Mouse (Mus musculus) small intestine, adult 2 months (tissue): Measurements from ENCODE around the gene Mid1. TPM values are rescaled to one million over a fixed set of nuclear protein-coding genes. Genes with fewer than 3 reads are reported as not detected.

Experiments used
- H3K27ac ChIP-seq: fragments of 200-500 bp; 2 replicates; pipeline ENCODE4 v1.5.1; 2012; ENCODE audit warnings: low read depth, low read length, control low read depth, inconsistent platforms; ENCODE audit not compliant: insufficient read depth
- H3K27me3 ChIP-seq: fragments of 200-500 bp; 2 replicates; pipeline ENCODE4 v1.6.1; 2012; ENCODE audit warnings: mild to moderate bottlenecking, moderate library complexity, low read length, inconsistent platforms; ENCODE audit not compliant: control insufficient read depth, insufficient read depth
- H3K36me3 ChIP-seq: fragments of 200-500 bp; 2 replicates; pipeline ENCODE4 v1.6.1; 2012; ENCODE audit warnings: mild to moderate bottlenecking, low read length, control low read depth, inconsistent platforms; ENCODE audit not compliant: control insufficient read depth, insufficient read depth
- H3K4me1 ChIP-seq: fragments of 200-500 bp; 2 replicates; pipeline ENCODE4 v1.6.1; 2012; ENCODE audit warnings: low read length, inconsistent platforms, mixed read lengths; ENCODE audit not compliant: control insufficient read depth, insufficient read depth, insufficient read length
- H3K4me3 ChIP-seq: fragments of 200-500 bp; 2 replicates; pipeline ENCODE4 v1.5.1; 2012; ENCODE audit warnings: low read depth, mild to moderate bottlenecking, control low read depth, inconsistent platforms, low read length, moderate library complexity
- CTCF ChIP-seq: fragments of 200-500 bp; IDR thresholded peaks from 2 replicates; pipeline ENCODE4 v1.5.1; 2012; ENCODE audit warnings: low read depth, mild to moderate bottlenecking, control low read depth, inconsistent platforms, low read length, moderate library complexity, mixed read lengths; ENCODE audit not compliant: insufficient replicate concordance, insufficient read length; ENCODE audit errors: extremely low read depth
- POLR2A ChIP-seq: fragments of 200-500 bp; IDR thresholded peaks from 2 replicates; pipeline ENCODE4 v1.6.1; 2012; ENCODE audit warnings: low read depth, mild to moderate bottlenecking, control low read depth, inconsistent platforms, low read length, moderate library complexity
- WGBS: fragments of 180-500 bp; shearing (Covaris S2); methylation state at CpG from one replicate; pipeline ENCODE4 v1.1.7; 2018; 5-methylcytosine and 5-hydroxymethylcytosine counted together
- polyA plus RNA-seq: library from polyadenylated mRNA; depleted of rRNA; stranded (reverse); fragments of >200 nt; gene quantifications from 2 replicates; pipeline ENCODE4 v1.2.3, GENCODE M21; 2012

Gene Mid1
- polyA plus RNA-seq, 1 experiment: 10.8 TPM

- H3K4me3 ChIP-seq: peak overlapping the region; percentile 55; the same call in 1 of the 2 replicates
- H3K27ac ChIP-seq: peak overlapping the region; percentile 78
- no peaks in the 10 kb centered on the region for H3K27me3 ChIP-seq
- no peak for TF ChIP-seq POLR2A
- TF ChIP-seq CTCF: no peak
- no peaks in the 10 kb centered on the region for H3K36me3 ChIP-seq
- WGBS: 46% methylated on average over 10 of the region's 10 CpGs
- no peaks in the 10 kb centered on the region for H3K4me1 ChIP-seq
These were observed 196.5 kb downstream of the Mid1 start for GRCm38 (mm10) chrX:169881253-169882219.

DNA sequence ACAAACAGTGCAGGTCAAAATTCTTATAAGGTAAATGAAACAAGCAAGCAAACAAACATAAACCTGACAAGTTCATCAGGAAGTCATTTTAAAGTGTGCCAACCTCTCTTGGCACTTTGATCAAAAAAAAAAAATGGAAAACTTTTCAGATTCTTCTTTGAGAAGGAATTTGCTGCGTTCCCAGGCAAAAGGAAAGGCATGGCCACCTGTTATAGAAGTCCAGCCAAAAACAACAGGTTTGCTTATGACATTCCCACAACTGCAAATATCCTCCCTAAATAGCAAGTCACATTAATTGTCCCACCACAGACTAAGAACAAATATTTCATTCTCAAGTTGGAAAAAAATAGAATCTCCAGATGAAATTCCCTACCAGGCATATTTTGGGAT lies 197.2 kb downstream of the Mid1 start:
- Histone ChIP-seq H3K4me1 (no peaks in the 10 kb centered on the region), H3K27ac (no peak overlapping the region), H3K27me3 (no peaks in the 10 kb centered on the region), H3K36me3 (no peaks in the 10 kb centered on the region), H3K4me3 (no peak overlapping the region)
- 69% methylated on average over 1 of the region's 1 CpGs for WGBS
- TF ChIP-seq POLR2A: no peak
- no peak for TF ChIP-seq CTCF

GRCm38 (mm10) chrX:169883536-169884272 lies 198.7 kb downstream of the Mid1 start:
- Histone ChIP-seq H3K4me3 (no peak overlapping the region), H3K36me3 (no peaks in the 10 kb centered on the region), H3K27me3 (no peaks in the 10 kb centered on the region), H3K27ac (no peak overlapping the region), H3K4me1 (no peaks in the 10 kb centered on the region)
- TF ChIP-seq CTCF (no peak), POLR2A (no peak)
- 44% methylated on average over 8 of the region's 8 CpGs for WGBS

GRCm38 (mm10) chrX:169890541-169890940 lies 205.5 kb downstream of the Mid1 start:
- TF ChIP-seq POLR2A (no peak), CTCF (no peak)
- no peaks in the 10 kb centered on the region for H3K4me1 ChIP-seq
- no peak overlapping the region for H3K4me3 ChIP-seq
- H3K36me3 ChIP-seq: no peaks in the 10 kb centered on the region
- 58% methylated on average over 4 of the region's 4 CpGs for WGBS
- no peaks in the 10 kb centered on the region for H3K27me3 ChIP-seq
- no peak overlapping the region for H3K27ac ChIP-seq

DNA sequence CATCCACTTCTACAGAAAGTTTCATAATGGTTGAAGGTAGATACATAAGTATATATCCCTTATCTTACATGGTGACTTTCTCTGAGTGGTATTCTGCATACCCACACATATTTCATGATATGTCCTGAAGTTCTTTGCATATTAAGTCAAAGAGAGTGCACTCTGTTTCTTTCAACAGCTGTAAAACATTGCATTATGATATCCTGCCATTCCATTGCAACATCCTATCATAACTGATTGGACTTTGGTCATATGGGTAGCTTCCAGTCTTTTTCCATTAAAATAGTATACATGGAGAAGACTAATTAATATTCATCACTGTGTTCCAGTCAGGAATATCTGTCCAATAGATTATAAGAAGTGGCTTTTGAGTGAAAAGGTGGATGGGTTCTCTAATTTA lies 207.1 kb downstream of the Mid1 start:
- Histone ChIP-seq H3K27ac (no peak overlapping the region), H3K4me3 (no peak overlapping the region), H3K4me1 (no peaks in the 10 kb centered on the region), H3K27me3 (no peaks in the 10 kb centered on the region), H3K36me3 (no peaks in the 10 kb centered on the region)
- TF ChIP-seq POLR2A (no peak), CTCF (no peak)

DNA sequence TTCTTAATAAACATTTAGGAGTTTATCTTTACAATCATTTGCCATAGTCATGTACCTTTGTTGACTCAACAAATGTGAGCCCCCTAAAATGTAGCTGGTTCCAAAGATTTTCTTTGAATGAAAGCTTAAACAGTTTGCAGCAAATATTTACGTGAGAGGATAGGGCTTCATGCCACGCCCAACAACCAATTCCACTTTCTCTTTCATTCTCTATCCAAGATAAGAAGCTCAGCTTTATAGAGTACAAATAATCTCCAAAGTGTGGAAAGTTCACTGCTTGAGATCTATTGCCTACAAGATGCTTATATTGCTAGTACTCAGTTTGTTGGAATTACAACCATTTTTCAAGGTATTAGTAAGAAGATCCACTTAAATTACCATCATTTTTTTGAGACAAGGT lies 207.6 kb downstream of the Mid1 start:
- WGBS: 16% methylated on average over 2 of the region's 2 CpGs
- TF ChIP-seq CTCF (no peak), POLR2A (no peak)
- no peaks in the 10 kb centered on the region for H3K27me3 ChIP-seq
- H3K4me3 ChIP-seq: no peak overlapping the region
- no peaks in the 10 kb centered on the region for H3K4me1 ChIP-seq
- no peak overlapping the region for H3K27ac ChIP-seq
- no peaks in the 10 kb centered on the region for H3K36me3 ChIP-seq
